Mouse (Mus musculus): Measurements from ENCODE around the gene Ntn4. TPM values are rescaled to one million over a fixed set of nuclear protein-coding genes. Genes with fewer than 3 reads are reported as not detected.

Ntn4 gene
- polyA plus RNA-seq, 1 experiment from 2014 or later: 0.97 TPM

Other genes starting within 250 kb of the Ntn4 start
- 97.3 and 115 TPM in 2 replicates for gene Lta4h, start 187.3 kb upstream of the Ntn4 start, polyA plus RNA-seq (2014; fragmentation: Nextera tagmentation; extraction: Ambion mirVana)
- 0.27 TPM in 1 of 2 replicates, not detected in the other for gene Hal, start 151.9 kb upstream of the Ntn4 start, polyA plus RNA-seq (2014; fragmentation: Nextera tagmentation; extraction: Ambion mirVana)
- gene Amdhd1, start 100.6 kb upstream of the Ntn4 start, polyA plus RNA-seq (2014; fragmentation: Nextera tagmentation; extraction: Ambion mirVana): 0.18 TPM in 1 of 2 replicates, not detected in the other
- 0.32 and 0.46 TPM in 2 replicates for gene Ccdc38, start 100.0 kb upstream of the Ntn4 start, polyA plus RNA-seq (2014; fragmentation: Nextera tagmentation; extraction: Ambion mirVana)
- gene Snrpf, start 51.0 kb upstream of the Ntn4 start, polyA plus RNA-seq (2014; fragmentation: Nextera tagmentation; extraction: Ambion mirVana): 103 and 123 TPM in 2 replicates
- gene Usp44, start 190.9 kb downstream of the Ntn4 start, polyA plus RNA-seq (2014; fragmentation: Nextera tagmentation; extraction: Ambion mirVana): 1.1 TPM in 2 replicates

All from forebrain, embryonic 14.5 days (tissue).